ENCODE assay signal across 8 mouse cellular contexts in genomic region chr19:5272801-5273733, GRCm38 (mm10). TPM values are rescaled to one million over a fixed set of nuclear protein-coding genes. Genes with fewer than 3 reads are reported as not detected.
DNase-seq lines count a peak whose midpoint lies in the region; ATAC-seq and TF ChIP-seq lines count a peak whose summit lies in the region.

TSS of gene Pacs1 (minus strand) at chr19:5273119.

- H3K27me3 ChIP-seq in C2C12 (ENCODE audit: control insufficient read depth, insufficient read depth, insufficient read length): no peaks in the 10 kb centered on the region
- no peaks in the 10 kb centered on the region for H3K27me3 ChIP-seq in heart, embryonic 13.5 days (replicated peaks)
- no peaks in the 10 kb centered on the region for H3K27me3 ChIP-seq in liver, embryonic 12.5 days (replicated peaks)
- no peaks in the 10 kb centered on the region for H3K27me3 ChIP-seq in stomach, embryonic 15.5 days (replicated peaks)

- H3K36me3 ChIP-seq in C2C12 (ENCODE audit: control insufficient read depth, insufficient read depth): peaks cover 42% of the 10 kb centered on the region
- peaks cover 40% of the 10 kb centered on the region for H3K36me3 ChIP-seq in heart, embryonic 13.5 days
- H3K36me3 ChIP-seq in liver, embryonic 12.5 days: peaks cover 45% of the 10 kb centered on the region
- peaks cover 26% of the 10 kb centered on the region for H3K36me3 ChIP-seq in stomach, embryonic 15.5 days

- peaks cover 44% of the 10 kb centered on the region for H3K79me2 ChIP-seq in C2C12 (ENCODE audit: control insufficient read depth, insufficient read depth)

- TF ChIP-seq CTCF in C2C12 (IDR thresholded peaks at IDR 0.05; ENCODE audit: control insufficient read depth, insufficient read depth, insufficient read length): no peak
- TF ChIP-seq CTCF in brain, embryonic 14.5 days (IDR thresholded peaks at IDR 0.05; ENCODE audit: borderline replicate concordance, extremely low read depth, insufficient read depth, insufficient read length): no peak

- H3K9me3 ChIP-seq in heart, embryonic 13.5 days: no peaks in the 10 kb centered on the region
- H3K9me3 ChIP-seq in liver, embryonic 12.5 days (replicated peaks): no peaks in the 10 kb centered on the region
- no peaks in the 10 kb centered on the region for H3K9me3 ChIP-seq in stomach, embryonic 15.5 days

- WGBS in heart, embryonic 13.5 days: under 1% methylated on average over 77 of the region's 97 CpGs
- WGBS in liver, embryonic 12.5 days (ENCODE audit: insufficient replicate concordance): under 1% methylated on average over 61 of the region's 97 CpGs
- WGBS in stomach, embryonic 15.5 days: under 1% methylated on average over 79 of the region's 97 CpGs

- peak; percentile 95 for DNase-seq in brain, embryonic 14.5 days (ENCODE audit: low read depth)
- peak; percentile 95 for DNase-seq in kidney, postnatal 10 days
- DNase-seq in natural killer cell, adult 2 months (ENCODE audit: low spot score in 2 of 2): peak; percentile 89 to 92

- peak; percentile 82 for ATAC-seq in erythroid progenitor cell, adult 5-6 weeks (replicated peaks; ENCODE audit: low FRiP score, poor library complexity, severe bottlenecking)
- peak; percentile 91 for ATAC-seq in heart, embryonic 13.5 days (ENCODE audit: extremely low read depth, insufficient number of reproducible peaks, low FRiP score, low TSS enrichment)
- peak; percentile 79 for ATAC-seq in liver, embryonic 12.5 days
- ATAC-seq in stomach, embryonic 15.5 days (ENCODE audit: insufficient read depth, low FRiP score, low read depth): peak; percentile 91

- peak within 1 kb of the TSS; percentile 97 for H3K9ac ChIP-seq in heart, embryonic 13.5 days
- peak within 1 kb of the TSS; percentile 95 for H3K9ac ChIP-seq in liver, embryonic 12.5 days
- peak within 1 kb of the TSS; percentile 88 for H3K9ac ChIP-seq in stomach, embryonic 15.5 days

- peak within 1 kb of the TSS; percentile 92 for H3K27ac ChIP-seq in heart, embryonic 13.5 days (replicated peaks)
- peak within 1 kb of the TSS; percentile 88 for H3K27ac ChIP-seq in liver, embryonic 12.5 days
- peak within 1 kb of the TSS; percentile 90 for H3K27ac ChIP-seq in stomach, embryonic 15.5 days

- H3ac ChIP-seq in C2C12 (ENCODE audit: control insufficient read depth, insufficient read length, low read depth): peak within 1 kb of the TSS; percentile 84

- H3K4me3 ChIP-seq in C2C12 (ENCODE audit: insufficient read depth, poor library complexity, severe bottlenecking): peak within 1 kb of the TSS; percentile 39
- H3K4me3 ChIP-seq in heart, embryonic 13.5 days: peak within 1 kb of the TSS; percentile 95
- peak within 1 kb of the TSS; percentile 96 for H3K4me3 ChIP-seq in liver, embryonic 12.5 days
- H3K4me3 ChIP-seq in stomach, embryonic 15.5 days (replicated peaks): peak within 1 kb of the TSS; percentile 92

- peak within 1 kb of the TSS; percentile 94 for H3K4me2 ChIP-seq in heart, embryonic 13.5 days
- H3K4me2 ChIP-seq in liver, embryonic 12.5 days: peak within 1 kb of the TSS; percentile 100
- peak within 1 kb of the TSS; percentile 87 for H3K4me2 ChIP-seq in stomach, embryonic 15.5 days

- TF ChIP-seq POLR2A in brain, embryonic 14.5 days (IDR thresholded peaks at IDR 0.05; ENCODE audit: borderline replicate concordance, extremely low read depth, insufficient read depth, insufficient read length, poor library complexity, severe bottlenecking): peak; percentile 91

- peaks cover 52% of the 10 kb centered on the region for H3K4me1 ChIP-seq in heart, embryonic 13.5 days
- peaks cover 64% of the 10 kb centered on the region for H3K4me1 ChIP-seq in liver, embryonic 12.5 days
- peaks cover 11% of the 10 kb centered on the region; the same call in 1 of the 2 replicates for H3K4me1 ChIP-seq in stomach, embryonic 15.5 days

- H3K79me3 ChIP-seq in C2C12 (ENCODE audit: low read depth): peaks cover 5% of the 10 kb centered on the region

TF ChIP-seq in C2C12, 6 proteins besides CTCF, POLR2A, EP300 and RAD21:
- TF ChIP-seq FOSL1 (IDR thresholded peaks at IDR 0.05; ENCODE audit: insufficient read depth, low read length, poor library complexity, severe bottlenecking) (no peak), MAX (IDR thresholded peaks at IDR 0.05) (peak; percentile 57), USF1 (IDR thresholded peaks at IDR 0.05; ENCODE audit: low read depth) (no peak), MYOD1 (IDR thresholded peaks at IDR 0.05; ENCODE audit: control insufficient read depth, insufficient read length, low read depth) (no peak)

RNA-seq across cellular contexts. Expression of gene Pacs1, which starts in this region (rescaled TPM):
- polyA plus RNA-seq in C2C12 (2012; fragmentation: generic; extraction: Trizol): 10.1 TPM
- polyA plus RNA-seq in brain, embryonic 14.5 days (2012; rRNA removed): 50.2 and 71.6 TPM in 2 replicates
- 13.4 and 29.2 TPM in 2 replicates for total RNA-seq in erythroid progenitor cell, adult 5-6 weeks (2015; ENCODE audit: low replicate concordance)
- total RNA-seq in erythroid progenitor cell, adult 5-6 weeks (2017; ENCODE audit: low replicate concordance): 6.8 and 15.5 TPM in 2 replicates
- 17.7 and 18.6 TPM in 2 replicates for polyA plus RNA-seq in heart, embryonic 13.5 days (2015; fragmentation: Nextera tagmentation; extraction: Ambion mirVana)
- polyA plus RNA-seq in liver, embryonic 12.5 days (2016; fragmentation: Nextera tagmentation; extraction: Ambion mirVana): 17.2 and 19.7 TPM in 2 replicates
- 18.0 and 20.6 TPM in 2 replicates for polyA plus RNA-seq in stomach, embryonic 15.5 days (2015; fragmentation: Nextera tagmentation; extraction: Ambion mirVana)

Comparison
In these comparisons a context has a peak if more than half of its experiments do, and no peak if none do; other contexts are left out.
1. Peak in every context shown above with its lines: DNase-seq, ATAC-seq, H3K4me3 ChIP-seq and H3K27ac ChIP-seq.
2. H3K4me3 ChIP-seq: peak in every context shown above with its lines; median percentile 96 in liver, embryonic 12.5 days; 95 in heart, embryonic 13.5 days; 92 in stomach, embryonic 15.5 days; 39 in C2C12.